In the genomic region with DNA sequence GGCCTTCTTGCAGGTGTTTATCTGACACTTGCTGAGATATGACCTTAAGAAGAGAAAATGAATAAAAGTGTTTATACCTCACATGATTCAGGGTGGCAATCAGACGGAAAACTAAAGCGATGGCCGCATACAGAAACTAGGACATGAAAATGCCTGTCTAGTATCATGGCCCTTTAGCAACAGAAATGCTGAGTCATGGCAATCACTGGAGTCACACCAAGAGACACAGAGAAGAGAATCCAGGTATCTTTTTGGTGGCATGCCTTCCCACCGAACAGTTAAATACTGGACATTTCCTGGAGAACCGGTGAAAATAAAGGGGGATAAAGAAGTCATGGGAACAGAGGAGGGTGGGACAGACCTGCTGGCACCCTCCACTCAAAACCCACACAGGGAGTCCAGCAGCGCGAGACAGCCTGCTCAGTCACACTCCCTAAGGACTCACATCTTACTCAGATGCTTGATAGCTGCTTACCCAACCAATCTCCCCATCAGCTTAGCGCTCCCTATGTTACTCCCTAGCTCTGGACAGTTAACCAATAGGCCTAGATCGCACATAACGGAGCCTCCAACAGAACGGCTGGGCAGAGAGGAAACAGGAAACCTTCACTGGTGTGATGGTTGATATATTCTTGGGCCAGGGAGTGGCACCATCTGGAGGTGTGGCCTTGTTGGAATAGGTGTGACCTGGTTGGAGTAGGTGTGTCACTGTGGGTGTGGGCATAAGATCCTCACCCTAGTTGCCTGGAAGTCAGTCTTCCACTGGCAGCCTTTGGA, we compare ENCODE assay signal across 19 mouse cellular contexts.
"Had no signal": no experiment of that assay in that cellular context is flagged by ENCODE, and none has a peak within 500 bp of the region (broad histone marks: within the 10 kb centered on the region; RNA-seq: fewer than 3 reads in every experiment).

No protein-coding gene starts in this region.

- H3K27ac ChIP-seq: limb, embryonic 12.5 days; limb, embryonic 15.5 days; liver, embryonic 14.5 days; macrophage; midbrain, embryonic 12.5 days; midbrain, embryonic 15.5 days; neural tube, embryonic 13.5 days had no signal

- H3K9ac ChIP-seq: limb, embryonic 12.5 days; limb, embryonic 15.5 days; liver, embryonic 14.5 days; liver, postnatal 0 days; lung, embryonic 14.5 days; midbrain, embryonic 12.5 days; midbrain, embryonic 15.5 days; neural tube, embryonic 13.5 days had no signal

- ATAC-seq: liver, postnatal 0 days; lung, postnatal 0 days; midbrain, embryonic 15.5 days had no signal

- H3K9me3 ChIP-seq: limb, embryonic 12.5 days; limb, embryonic 15.5 days; midbrain, embryonic 12.5 days; midbrain, embryonic 15.5 days; neural tube, embryonic 13.5 days had no signal

- H3K36me3 ChIP-seq: limb, embryonic 12.5 days; limb, embryonic 15.5 days; midbrain, embryonic 12.5 days; midbrain, embryonic 15.5 days; neural tube, embryonic 13.5 days had no signal

- H3K27me3 ChIP-seq: limb, embryonic 12.5 days; limb, embryonic 15.5 days; midbrain, embryonic 12.5 days; midbrain, embryonic 15.5 days; neural tube, embryonic 13.5 days had no signal

- H3K4me3 ChIP-seq: limb, embryonic 12.5 days; limb, embryonic 15.5 days; midbrain, embryonic 12.5 days; midbrain, embryonic 15.5 days; myocyte; neural tube, embryonic 13.5 days had no signal

- H3K4me2 ChIP-seq: limb, embryonic 12.5 days; limb, embryonic 15.5 days; liver, embryonic 11.5 days; lung, embryonic 14.5 days; midbrain, embryonic 12.5 days; midbrain, embryonic 15.5 days; neural tube, embryonic 13.5 days had no signal

- DNase-seq: kidney, adult 18-20 months; kidney, postnatal 10 days; kidney, postnatal 36 days; left cerebral cortex, postnatal 4 days; liver, postnatal 0 days; lung, embryonic 14.5 days; thymus, adult 2 months; thymus, postnatal 14 days; thymus, postnatal 4 days had no signal

- H3K4me1 ChIP-seq: limb, embryonic 12.5 days; limb, embryonic 15.5 days; midbrain, embryonic 12.5 days; midbrain, embryonic 15.5 days; neural tube, embryonic 13.5 days had no signal
